Mouse (Mus musculus) gastrocnemius, postnatal 36 days (tissue): ENCODE results near the gene Cep63. TPM values are rescaled to one million over a fixed set of nuclear protein-coding genes. Genes with fewer than 3 reads are reported as not detected.

Source experiments
- total RNA-seq, 2 experiments: library from RNA; stranded (reverse); gene quantifications; 2 replicates each; pipeline ENCODE4 v1.2.3; 2021

The Cep63 gene
- total RNA-seq, 2 experiments from 2014 or later: 20.7 to 21.9 TPM

Other genes with a start within 250 kb of the Cep63 start
- 10 to 100 TPM; 78.9 to 87.7 TPM for gene Ky, start 120.8 kb downstream of the Cep63 start, total RNA-seq
- gene Anapc13, start 238 bp downstream of the Cep63 start, total RNA-seq: 100 to 1,000 TPM; 186 to 195 TPM
- gene Amotl2, start 90.1 kb upstream of the Cep63 start, total RNA-seq: 10 to 100 TPM; 12.0 to 20.5 TPM
- gene Ryk, start 208.4 kb upstream of the Cep63 start, total RNA-seq: 10 to 100 TPM; 40.7 to 46.7 TPM